Mouse (Mus musculus): ENCODE data around the gene Tsr3. TPM values are rescaled to one million over a fixed set of nuclear protein-coding genes. Genes with fewer than 3 reads are reported as not detected.

Gene Tsr3
- polyA plus RNA-seq, 1 experiment from 2014 or later, result 37.0 TPM

GRCm38 (mm10) chr17:25275833-25276232 lies 35.9 kb downstream of the Tsr3 start:
- Histone ChIP-seq H3K4me1 (ENCODE audit: control insufficient read depth, insufficient read depth, low read length) (peaks cover 14% of the 10 kb centered on the region), H3K4me2 (ENCODE audit: low read depth, low read length) (no peak overlapping the region), H3K4me3 (ENCODE audit: low read length) (no peak overlapping the region), H3K27ac (ENCODE audit: low read length) (no peak overlapping the region), H3K27me3 (replicated peaks; ENCODE audit: control insufficient read depth, insufficient read depth, low read length) (no peaks in the 10 kb centered on the region), H3K9me3 (ENCODE audit: control insufficient read depth, low read length) (no peaks in the 10 kb centered on the region), H3K36me3 (ENCODE audit: control insufficient read depth, insufficient read depth, low read length) (no peaks in the 10 kb centered on the region), H3K9ac (ENCODE audit: low read depth, low read length) (no peak overlapping the region)
- WGBS, result 94% methylated on average over 3 of the region's 3 CpGs
- no peak for ATAC-seq

GRCm38 (mm10) chr17:25282133-25282532 lies 42.2 kb downstream of the Tsr3 start:
- Histone ChIP-seq H3K9ac (ENCODE audit: low read depth, low read length) (no peak overlapping the region), H3K4me3 (ENCODE audit: low read length) (no peak overlapping the region), H3K36me3 (ENCODE audit: control insufficient read depth, insufficient read depth, low read length) (no peaks in the 10 kb centered on the region), H3K4me2 (ENCODE audit: low read depth, low read length) (peak overlapping the region; percentile 4; the same call in 1 of the 2 replicates), H3K4me1 (ENCODE audit: control insufficient read depth, insufficient read depth, low read length) (no peaks in the 10 kb centered on the region; the same call in 1 of the 2 replicates), H3K27me3 (replicated peaks; ENCODE audit: control insufficient read depth, insufficient read depth, low read length) (no peaks in the 10 kb centered on the region), H3K27ac (ENCODE audit: low read length) (no peak overlapping the region), H3K9me3 (ENCODE audit: control insufficient read depth, low read length) (no peaks in the 10 kb centered on the region)
- 26% methylated on average over 11 of the region's 11 CpGs for WGBS
- ATAC-seq, result peak; percentile 86

- ATAC-seq, result peak; percentile 40; the same call in 1 of the 2 replicates
- Histone ChIP-seq H3K36me3 (ENCODE audit: control insufficient read depth, insufficient read depth, low read length) (no peaks in the 10 kb centered on the region), H3K4me2 (ENCODE audit: low read depth, low read length) (no peak overlapping the region), H3K9ac (ENCODE audit: low read depth, low read length) (no peak overlapping the region), H3K27ac (ENCODE audit: low read length) (no peak overlapping the region), H3K27me3 (replicated peaks; ENCODE audit: control insufficient read depth, insufficient read depth, low read length) (no peaks in the 10 kb centered on the region), H3K9me3 (ENCODE audit: control insufficient read depth, low read length) (no peaks in the 10 kb centered on the region), H3K4me3 (ENCODE audit: low read length) (no peak overlapping the region), H3K4me1 (ENCODE audit: control insufficient read depth, insufficient read depth, low read length) (no peaks in the 10 kb centered on the region; the same call in 1 of the 2 replicates)
- 21% methylated on average over 3 of the region's 3 CpGs for WGBS
These were observed 45.1 kb downstream of the Tsr3 start for GRCm38 (mm10) chr17:25285033-25285432.

- Histone ChIP-seq H3K27me3 (replicated peaks; ENCODE audit: control insufficient read depth, insufficient read depth, low read length) (no peaks in the 10 kb centered on the region), H3K4me2 (ENCODE audit: low read depth, low read length) (no peak overlapping the region), H3K36me3 (ENCODE audit: control insufficient read depth, insufficient read depth, low read length) (no peaks in the 10 kb centered on the region), H3K4me3 (ENCODE audit: low read length) (no peak overlapping the region), H3K27ac (ENCODE audit: low read length) (no peak overlapping the region), H3K4me1 (ENCODE audit: control insufficient read depth, insufficient read depth, low read length) (no peaks in the 10 kb centered on the region), H3K9me3 (ENCODE audit: control insufficient read depth, low read length) (no peaks in the 10 kb centered on the region), H3K9ac (ENCODE audit: low read depth, low read length) (no peak overlapping the region)
- 20% methylated on average over 4 of the region's 4 CpGs for WGBS
- ATAC-seq, result no peak
These were observed 48.9 kb downstream of the Tsr3 start for GRCm38 (mm10) chr17:25288842-25289241.

- Histone ChIP-seq H3K9ac (ENCODE audit: low read depth, low read length) (no peak overlapping the region), H3K4me2 (ENCODE audit: low read depth, low read length) (no peak overlapping the region), H3K27me3 (replicated peaks; ENCODE audit: control insufficient read depth, insufficient read depth, low read length) (no peaks in the 10 kb centered on the region), H3K4me1 (ENCODE audit: control insufficient read depth, insufficient read depth, low read length) (no peaks in the 10 kb centered on the region), H3K9me3 (ENCODE audit: control insufficient read depth, low read length) (no peaks in the 10 kb centered on the region), H3K4me3 (ENCODE audit: low read length) (no peak overlapping the region), H3K27ac (ENCODE audit: low read length) (no peak overlapping the region), H3K36me3 (ENCODE audit: control insufficient read depth, insufficient read depth, low read length) (no peaks in the 10 kb centered on the region)
- WGBS, result 34% methylated on average over 4 of the region's 4 CpGs
- no peak for ATAC-seq
These were observed 50.4 kb downstream of the Tsr3 start for GRCm38 (mm10) chr17:25290411-25290810.

Small RNAs within 50 kb of the gene (microRNA-seq; reads per million reads assigned to microRNA genes)
- 1.8 reads per million for gene Mir3547

Other genes with a start within 250 kb of the Tsr3 start
- 3.1 and 3.3 TPM in 2 replicates for gene Cramp1l, start 224.4 kb upstream of the Tsr3 start, polyA plus RNA-seq (2015; fragmentation: Nextera tagmentation; extraction: Ambion mirVana)
- gene Ift140, start 224.1 kb upstream of the Tsr3 start, polyA plus RNA-seq (2015; fragmentation: Nextera tagmentation; extraction: Ambion mirVana), result 12.7 and 12.9 TPM in 2 replicates
- gene Tmem204, start 156.6 kb upstream of the Tsr3 start, polyA plus RNA-seq (2015; fragmentation: Nextera tagmentation; extraction: Ambion mirVana), result 22.2 and 25.8 TPM in 2 replicates
- gene Telo2, start 124.2 kb upstream of the Tsr3 start, polyA plus RNA-seq (2015; fragmentation: Nextera tagmentation; extraction: Ambion mirVana), result 32.1 and 32.3 TPM in 2 replicates
- gene Ptx4, start 119.4 kb upstream of the Tsr3 start, polyA plus RNA-seq (2015; fragmentation: Nextera tagmentation; extraction: Ambion mirVana), result 0.20 and 0.24 TPM in 2 replicates
- 21.8 and 23.5 TPM in 2 replicates for gene Clcn7, start 106.8 kb upstream of the Tsr3 start, polyA plus RNA-seq (2015; fragmentation: Nextera tagmentation; extraction: Ambion mirVana)
- gene Ccdc154, start 77.7 kb upstream of the Tsr3 start, polyA plus RNA-seq (2015; fragmentation: Nextera tagmentation; extraction: Ambion mirVana), result 0.15 and 0.18 TPM in 2 replicates
- gene Gm38655, start 64.7 kb upstream of the Tsr3 start, polyA plus RNA-seq (2015; fragmentation: Nextera tagmentation; extraction: Ambion mirVana), result 1.3 and 1.6 TPM in 2 replicates
- 35.1 and 39.7 TPM in 2 replicates for gene BC003965, start 55.6 kb upstream of the Tsr3 start, polyA plus RNA-seq (2015; fragmentation: Nextera tagmentation; extraction: Ambion mirVana)
- 4.8 and 5.3 TPM in 2 replicates for gene Unkl, start 51.8 kb upstream of the Tsr3 start, polyA plus RNA-seq (2015; fragmentation: Nextera tagmentation; extraction: Ambion mirVana)
- 40.6 and 45.8 TPM in 2 replicates for gene Gnptg, start within 50 bp of the Tsr3 start, polyA plus RNA-seq (2015; fragmentation: Nextera tagmentation; extraction: Ambion mirVana)
- 2.5 and 4.0 TPM in 2 replicates for gene Baiap3, start 16.2 kb downstream of the Tsr3 start, polyA plus RNA-seq (2015; fragmentation: Nextera tagmentation; extraction: Ambion mirVana)
- gene Ube2i, start 34.5 kb downstream of the Tsr3 start, polyA plus RNA-seq (2015; fragmentation: Nextera tagmentation; extraction: Ambion mirVana), result 430 and 478 TPM in 2 replicates
- gene Prss34, start 58.2 kb downstream of the Tsr3 start, polyA plus RNA-seq (2015; fragmentation: Nextera tagmentation; extraction: Ambion mirVana), result 0.39 and 0.62 TPM in 2 replicates
- gene Prss28, start 68.5 kb downstream of the Tsr3 start, polyA plus RNA-seq (2015; fragmentation: Nextera tagmentation; extraction: Ambion mirVana), result not detected in 2 replicates
- gene Prss29, start 78.5 kb downstream of the Tsr3 start, polyA plus RNA-seq (2015; fragmentation: Nextera tagmentation; extraction: Ambion mirVana), result not detected in 2 replicates
- 0.22 TPM in 1 of 2 replicates, not detected in the other for gene Tpsab1, start 105.4 kb downstream of the Tsr3 start, polyA plus RNA-seq (2015; fragmentation: Nextera tagmentation; extraction: Ambion mirVana)
- gene Tpsb2, start 126.1 kb downstream of the Tsr3 start, polyA plus RNA-seq (2015; fragmentation: Nextera tagmentation; extraction: Ambion mirVana), result 3.7 and 4.5 TPM in 2 replicates
- 26.3 and 28.6 TPM in 2 replicates for gene Tpsg1, start 129.1 kb downstream of the Tsr3 start, polyA plus RNA-seq (2015; fragmentation: Nextera tagmentation; extraction: Ambion mirVana)
- 2.2 and 3.0 TPM in 2 replicates for gene Cacna1h, start 193.6 kb downstream of the Tsr3 start, polyA plus RNA-seq (2015; fragmentation: Nextera tagmentation; extraction: Ambion mirVana)
- not detected in 2 replicates for gene Tekt4, start 214.4 kb downstream of the Tsr3 start, polyA plus RNA-seq (2015; fragmentation: Nextera tagmentation; extraction: Ambion mirVana)